Mouse (Mus musculus): ENCODE measurements around the gene Tigit. TPM values are rescaled to one million over a fixed set of nuclear protein-coding genes. Genes with fewer than 3 reads are reported as not detected.

The Tigit gene
- polyA plus RNA-seq, 1 experiment from 2014 or later: not detected

- DNase-seq (ENCODE audit: low spot score) (no peak), ATAC-seq (replicated peaks; ENCODE audit: low FRiP score) (no peak)
- H3K4me2 ChIP-seq: no peak overlapping the region
- H3K27me3 ChIP-seq (replicated peaks; ENCODE audit: control insufficient read depth, insufficient read depth, low read length): no peaks in the 10 kb centered on the region
- H3K4me3 ChIP-seq (ENCODE audit: low read depth, low read length): no peak overlapping the region
- 82% methylated on average over 23 of the region's 23 CpGs for WGBS
- no peaks in the 10 kb centered on the region for H3K9me3 ChIP-seq (ENCODE audit: control insufficient read depth, low read length)
- H3K36me3 ChIP-seq (ENCODE audit: control insufficient read depth, insufficient read depth, low read length): no peaks in the 10 kb centered on the region
- no peak overlapping the region for H3K9ac ChIP-seq (ENCODE audit: low read depth, low read length)
- H3K4me1 ChIP-seq (replicated peaks; ENCODE audit: control insufficient read depth, insufficient read depth, low read length): no peaks in the 10 kb centered on the region
- no peak overlapping the region for H3K27ac ChIP-seq (ENCODE audit: low read depth, low read length)
Measured at GRCm38 (mm10) chr16:43618286-43618685, 45.7 kb downstream of the Tigit start.

DNA sequence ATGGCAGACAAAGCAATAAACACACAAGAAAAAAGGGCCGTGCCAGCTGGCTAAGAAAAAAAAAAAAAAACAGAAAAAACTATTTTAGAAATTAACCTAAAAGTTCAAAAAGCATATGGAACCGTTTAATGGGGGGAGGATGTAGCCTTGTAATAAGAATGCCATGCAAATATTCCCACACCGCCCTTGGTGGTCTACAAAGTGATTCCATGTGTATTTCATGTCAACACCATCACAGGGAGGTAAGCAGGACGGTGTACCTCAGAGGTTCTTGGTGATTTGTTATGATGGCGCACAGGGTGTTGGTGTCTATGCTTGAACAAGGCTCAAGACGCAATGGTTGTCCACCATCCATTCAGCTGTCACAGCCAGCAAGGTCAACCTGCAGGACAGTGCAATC, 46.6 kb downstream of the Tigit start:
- no peak overlapping the region for H3K9ac ChIP-seq (ENCODE audit: low read depth, low read length)
- WGBS: 85% methylated on average over 6 of the region's 6 CpGs
- H3K36me3 ChIP-seq (ENCODE audit: control insufficient read depth, insufficient read depth, low read length): no peaks in the 10 kb centered on the region
- no peak overlapping the region for H3K27ac ChIP-seq (ENCODE audit: low read depth, low read length)
- ATAC-seq (replicated peaks; ENCODE audit: low FRiP score) (no peak), DNase-seq (ENCODE audit: low spot score) (no peak)
- H3K4me2 ChIP-seq: no peak overlapping the region
- no peaks in the 10 kb centered on the region for H3K4me1 ChIP-seq (replicated peaks; ENCODE audit: control insufficient read depth, insufficient read depth, low read length)
- no peak overlapping the region for H3K4me3 ChIP-seq (ENCODE audit: low read depth, low read length)
- no peaks in the 10 kb centered on the region for H3K27me3 ChIP-seq (replicated peaks; ENCODE audit: control insufficient read depth, insufficient read depth, low read length)
- no peaks in the 10 kb centered on the region for H3K9me3 ChIP-seq (ENCODE audit: control insufficient read depth, low read length)

GRCm38 (mm10) chr16:43616348-43616747, 47.6 kb downstream of the Tigit start:
- ATAC-seq (replicated peaks; ENCODE audit: low FRiP score) (no peak), DNase-seq (ENCODE audit: low spot score) (no peak)
- H3K36me3 ChIP-seq (ENCODE audit: control insufficient read depth, insufficient read depth, low read length): no peaks in the 10 kb centered on the region
- H3K9me3 ChIP-seq (ENCODE audit: control insufficient read depth, low read length): no peaks in the 10 kb centered on the region
- no peaks in the 10 kb centered on the region for H3K27me3 ChIP-seq (replicated peaks; ENCODE audit: control insufficient read depth, insufficient read depth, low read length)
- H3K9ac ChIP-seq (ENCODE audit: low read depth, low read length): no peak overlapping the region
- 71% methylated on average over 4 of the region's 4 CpGs for WGBS
- H3K4me2 ChIP-seq: no peak overlapping the region
- no peak overlapping the region for H3K4me3 ChIP-seq (ENCODE audit: low read depth, low read length)
- no peak overlapping the region for H3K27ac ChIP-seq (ENCODE audit: low read depth, low read length)
- H3K4me1 ChIP-seq (replicated peaks; ENCODE audit: control insufficient read depth, insufficient read depth, low read length): no peaks in the 10 kb centered on the region

- no peaks in the 10 kb centered on the region for H3K36me3 ChIP-seq (ENCODE audit: control insufficient read depth, insufficient read depth, low read length)
- DNase-seq (ENCODE audit: low spot score) (no peak), ATAC-seq (replicated peaks; ENCODE audit: low FRiP score) (no peak)
- 82% methylated on average over 10 of the region's 10 CpGs for WGBS
- H3K4me3 ChIP-seq (ENCODE audit: low read depth, low read length): no peak overlapping the region
- no peak overlapping the region for H3K4me2 ChIP-seq
- H3K9ac ChIP-seq (ENCODE audit: low read depth, low read length): no peak overlapping the region
- H3K27ac ChIP-seq (ENCODE audit: low read depth, low read length): no peak overlapping the region
- no peaks in the 10 kb centered on the region for H3K27me3 ChIP-seq (replicated peaks; ENCODE audit: control insufficient read depth, insufficient read depth, low read length)
- no peaks in the 10 kb centered on the region for H3K9me3 ChIP-seq (ENCODE audit: control insufficient read depth, low read length)
- H3K4me1 ChIP-seq (replicated peaks; ENCODE audit: control insufficient read depth, insufficient read depth, low read length): no peaks in the 10 kb centered on the region
Measured at GRCm38 (mm10) chr16:43610375-43610774, 53.6 kb downstream of the Tigit start.

DNA sequence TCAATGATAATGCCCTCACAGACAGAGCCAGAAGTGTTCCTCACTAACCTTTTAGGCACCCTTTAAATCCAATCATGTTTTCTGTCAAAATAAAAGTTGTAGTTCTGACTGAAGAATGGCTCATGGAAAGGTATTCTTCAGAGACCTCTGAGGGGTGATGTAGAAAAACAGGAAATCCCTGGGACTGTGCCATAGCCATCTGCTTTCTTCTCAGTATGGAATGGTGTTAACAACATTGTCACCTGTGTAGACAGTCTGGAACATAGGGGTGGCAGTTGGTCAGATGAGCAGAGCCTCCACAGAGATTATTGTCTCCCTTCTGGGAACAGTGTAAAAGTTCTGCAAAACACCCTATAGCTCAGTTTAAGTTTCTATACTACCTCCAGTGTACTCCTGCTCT, 55.9 kb downstream of the Tigit start:
- H3K4me2 ChIP-seq: no peak overlapping the region
- H3K9ac ChIP-seq (ENCODE audit: low read depth, low read length): no peak overlapping the region
- no peak overlapping the region for H3K4me3 ChIP-seq (ENCODE audit: low read depth, low read length)
- ATAC-seq (replicated peaks; ENCODE audit: low FRiP score): no peak
- H3K9me3 ChIP-seq (ENCODE audit: control insufficient read depth, low read length): no peaks in the 10 kb centered on the region
- no peaks in the 10 kb centered on the region for H3K27me3 ChIP-seq (replicated peaks; ENCODE audit: control insufficient read depth, insufficient read depth, low read length)
- H3K4me1 ChIP-seq (replicated peaks; ENCODE audit: control insufficient read depth, insufficient read depth, low read length): no peaks in the 10 kb centered on the region
- H3K27ac ChIP-seq (ENCODE audit: low read depth, low read length): no peak overlapping the region
- no peak for DNase-seq (ENCODE audit: low spot score)
- no peaks in the 10 kb centered on the region for H3K36me3 ChIP-seq (ENCODE audit: control insufficient read depth, insufficient read depth, low read length)

GRCm38 (mm10) chr16:43607086-43607485, 56.9 kb downstream of the Tigit start:
- Histone ChIP-seq H3K9ac (ENCODE audit: low read depth, low read length) (no peak overlapping the region), H3K9me3 (ENCODE audit: control insufficient read depth, low read length) (no peaks in the 10 kb centered on the region), H3K4me3 (ENCODE audit: low read depth, low read length) (no peak overlapping the region), H3K27ac (ENCODE audit: low read depth, low read length) (no peak overlapping the region), H3K27me3 (replicated peaks; ENCODE audit: control insufficient read depth, insufficient read depth, low read length) (no peaks in the 10 kb centered on the region), H3K4me1 (replicated peaks; ENCODE audit: control insufficient read depth, insufficient read depth, low read length) (no peaks in the 10 kb centered on the region), H3K4me2 (no peak overlapping the region), H3K36me3 (ENCODE audit: control insufficient read depth, insufficient read depth, low read length) (no peaks in the 10 kb centered on the region)
- no peak for DNase-seq (ENCODE audit: low spot score)
- no peak for ATAC-seq (replicated peaks; ENCODE audit: low FRiP score)

GRCm38 (mm10) chr16:43604399-43605013, 59.4 kb downstream of the Tigit start:
- H3K4me3 ChIP-seq (ENCODE audit: low read depth, low read length): no peak overlapping the region
- H3K27ac ChIP-seq (ENCODE audit: low read depth, low read length): no peak overlapping the region
- H3K36me3 ChIP-seq (ENCODE audit: control insufficient read depth, insufficient read depth, low read length): no peaks in the 10 kb centered on the region
- H3K4me2 ChIP-seq: no peak overlapping the region
- ATAC-seq (replicated peaks; ENCODE audit: low FRiP score) (no peak), DNase-seq (ENCODE audit: low spot score) (no peak)
- no peaks in the 10 kb centered on the region for H3K9me3 ChIP-seq (ENCODE audit: control insufficient read depth, low read length)
- 64% methylated on average over 4 of the region's 4 CpGs for WGBS
- H3K27me3 ChIP-seq (replicated peaks; ENCODE audit: control insufficient read depth, insufficient read depth, low read length): no peaks in the 10 kb centered on the region
- H3K4me1 ChIP-seq (replicated peaks; ENCODE audit: control insufficient read depth, insufficient read depth, low read length): no peaks in the 10 kb centered on the region
- no peak overlapping the region for H3K9ac ChIP-seq (ENCODE audit: low read depth, low read length)

DNA sequence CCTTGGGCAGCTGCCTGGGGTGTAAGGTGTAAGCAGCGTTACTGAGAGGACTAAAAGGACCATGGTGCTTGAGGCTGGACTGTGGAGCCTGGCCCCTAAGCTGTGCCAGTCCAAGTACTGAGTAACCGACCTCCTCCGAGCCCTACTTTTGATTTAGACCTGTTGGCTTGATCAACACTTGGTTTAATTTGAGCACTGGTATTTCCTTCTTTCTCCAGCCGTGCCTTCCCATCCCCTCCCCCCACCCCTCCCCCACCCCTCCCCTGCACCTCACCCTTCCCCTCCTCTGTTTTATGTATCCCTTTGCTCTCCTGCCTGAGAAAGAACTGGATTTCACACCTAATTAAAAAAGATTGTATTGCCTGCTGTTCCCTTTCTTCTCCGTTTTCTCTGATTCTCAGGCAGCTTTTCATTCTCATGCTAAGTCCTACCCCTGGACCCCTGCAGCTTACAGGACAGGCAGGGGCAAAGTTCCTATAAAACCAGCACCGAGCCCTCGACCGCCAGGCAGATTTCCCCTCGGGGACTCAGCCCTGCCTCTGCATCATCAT, 60.3 kb downstream of the Tigit start:
- ATAC-seq (replicated peaks; ENCODE audit: low FRiP score): no peak
- no peak overlapping the region for H3K4me2 ChIP-seq
- no peak overlapping the region for H3K9ac ChIP-seq (ENCODE audit: low read depth, low read length)
- no peaks in the 10 kb centered on the region for H3K4me1 ChIP-seq (replicated peaks; ENCODE audit: control insufficient read depth, insufficient read depth, low read length)
- no peak overlapping the region for H3K27ac ChIP-seq (ENCODE audit: low read depth, low read length)
- H3K4me3 ChIP-seq (ENCODE audit: low read depth, low read length): no peak overlapping the region
- H3K9me3 ChIP-seq (ENCODE audit: control insufficient read depth, low read length): no peaks in the 10 kb centered on the region
- WGBS: 18% methylated on average over 9 of the region's 9 CpGs
- no peaks in the 10 kb centered on the region for H3K36me3 ChIP-seq (ENCODE audit: control insufficient read depth, insufficient read depth, low read length)
- H3K27me3 ChIP-seq (replicated peaks; ENCODE audit: control insufficient read depth, insufficient read depth, low read length): no peaks in the 10 kb centered on the region
- no peak for DNase-seq (ENCODE audit: low spot score)

DNA sequence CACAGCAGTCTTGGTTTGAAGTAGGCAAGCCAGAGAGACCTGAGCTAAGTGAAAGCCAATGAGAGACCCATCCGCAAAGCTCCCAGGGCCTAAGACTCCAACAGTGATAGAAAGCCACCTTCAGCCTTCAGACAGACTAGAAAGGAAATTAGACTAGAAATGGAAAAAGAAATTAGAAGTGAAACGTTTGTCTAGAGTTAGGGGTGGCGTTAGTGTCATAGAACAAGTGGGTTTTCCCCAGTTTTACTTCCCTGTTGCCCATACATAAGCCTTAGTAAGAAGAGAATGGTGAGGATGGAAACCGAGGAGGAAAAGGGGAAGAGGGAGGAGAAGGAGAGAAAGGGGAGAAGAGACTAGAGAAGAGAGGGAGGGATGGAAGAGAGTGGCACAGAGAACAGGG, 61.4 kb downstream of the Tigit start:
- Histone ChIP-seq H3K9me3 (ENCODE audit: control insufficient read depth, low read length) (no peaks in the 10 kb centered on the region), H3K27me3 (replicated peaks; ENCODE audit: control insufficient read depth, insufficient read depth, low read length) (no peaks in the 10 kb centered on the region), H3K4me1 (replicated peaks; ENCODE audit: control insufficient read depth, insufficient read depth, low read length) (no peaks in the 10 kb centered on the region), H3K9ac (ENCODE audit: low read depth, low read length) (no peak overlapping the region), H3K27ac (ENCODE audit: low read depth, low read length) (no peak overlapping the region), H3K4me2 (no peak overlapping the region), H3K36me3 (ENCODE audit: control insufficient read depth, insufficient read depth, low read length) (no peaks in the 10 kb centered on the region), H3K4me3 (ENCODE audit: low read depth, low read length) (no peak overlapping the region)
- 69% methylated on average over 4 of the region's 4 CpGs for WGBS
- DNase-seq (ENCODE audit: low spot score) (no peak), ATAC-seq (replicated peaks; ENCODE audit: low FRiP score) (no peak)

Data from liver, embryonic 11.5 days (tissue).